Mouse (Mus musculus): Measurements from ENCODE around the gene Slc22a14.

- TF ChIP-seq POLR2A (IDR thresholded peaks at IDR 0.05; ENCODE audit: borderline replicate concordance, extremely low read depth, insufficient read depth, insufficient read length, poor library complexity, severe bottlenecking) (no peak), CTCF (IDR thresholded peaks at IDR 0.05; ENCODE audit: borderline replicate concordance, extremely low read depth, insufficient read depth, insufficient read length) (no peak)
Observed at GRCm38 (mm10) chr9:119388956-119389355, 23.6 kb upstream of the Slc22a14 start.

Data from brain, embryonic 14.5 days (tissue).